Mouse (Mus musculus) spleen, embryonic (tissue): ENCODE results near the gene Bub1b.
"Not testable (repeated sequence)": the region's sequence is repeated elsewhere in the genome, so short reads cannot be mapped to it uniquely, and the experiment has no call there.

Source experiments
- CTCF ChIA-PET: fragments of 350-600 bp; sonication (Branson Sonifier 250); formaldehyde crosslinking; loops from one replicate; lab custom pipeline; 2022; lab: Charles Lee

Bub1b gene

GRCm38 (mm10) chr2:118597673-118598568 lies at the start of gene Bub1b:
Gene Bub1b, plus strand, starts transcription at chr2:118598211.
- CTCF ChIA-PET: interaction anchor here (0.5 kb wide), 1 partner anchor 125 kb away, joined by 3 read pairs; no protein-coding TSS in a partner anchor

GRCm38 (mm10) chr2:118548421-118549221 lies 49.4 kb upstream of the Bub1b start:
- CTCF ChIA-PET: interaction anchor here (0.6 kb wide), 1 partner anchor 1421 kb away, joined by 3 read pairs; no protein-coding TSS in a partner anchor

GRCm38 (mm10) chr2:118549507-118550473 lies 48.2 kb upstream of the Bub1b start, which contains the start of gene Bmf:
Gene Bmf, minus strand, starts transcription at chr2:118549687.
- CTCF ChIA-PET: interaction anchor here (0.7 to 0.9 kb wide), 2 partner anchors 16 to 18 kb away, joined by 3 read pairs; no protein-coding TSS in a partner anchor

- CTCF ChIA-PET: interaction anchor here (0.6 kb wide), 2 partner anchors 8 to 9 kb away, joined by 3 to 4 read pairs; no protein-coding TSS in a partner anchor
Observed at GRCm38 (mm10) chr2:118551606-118552005, 46.4 kb upstream of the Bub1b start.

GRCm38 (mm10) chr2:118554356-118554990 lies 43.5 kb upstream of the Bub1b start:
- CTCF ChIA-PET: not testable (repeated sequence)

GRCm38 (mm10) chr2:118558426-118558825 lies 39.6 kb upstream of the Bub1b start:
- CTCF ChIA-PET: no interaction called here

- CTCF ChIA-PET: interaction anchor here (0.7 kb wide), 1 partner anchor 42 kb away, joined by 3 read pairs; no protein-coding TSS in a partner anchor
Observed at GRCm38 (mm10) chr2:118562015-118562414, 36.0 kb upstream of the Bub1b start.

- CTCF ChIA-PET: interaction anchor here (0.6 kb wide), 1 partner anchor 340 kb away, joined by 7 read pairs; no protein-coding TSS in a partner anchor
Observed at GRCm38 (mm10) chr2:118562431-118562830, 35.6 kb upstream of the Bub1b start.

GRCm38 (mm10) chr2:118567179-118567578 lies 30.8 kb upstream of the Bub1b start:
- CTCF ChIA-PET: interaction anchor here (0.8 kb wide), 1 partner anchor 17 kb away, joined by 3 read pairs; no protein-coding TSS in a partner anchor

GRCm38 (mm10) chr2:118570939-118571338 lies 27.1 kb upstream of the Bub1b start:
- CTCF ChIA-PET: no interaction called here

GRCm38 (mm10) chr2:118572183-118572836 lies 25.7 kb upstream of the Bub1b start:
- CTCF ChIA-PET: interaction anchor here (0.6 kb wide), 1 partner anchor 44 kb away, joined by 4 read pairs; no protein-coding TSS in a partner anchor

GRCm38 (mm10) chr2:118573135-118573534 lies 24.9 kb upstream of the Bub1b start:
- CTCF ChIA-PET: no interaction called here

- CTCF ChIA-PET: no interaction called here
Observed at GRCm38 (mm10) chr2:118586013-118586412, 12.0 kb upstream of the Bub1b start.

GRCm38 (mm10) chr2:118587686-118588085 lies 10.3 kb upstream of the Bub1b start:
- CTCF ChIA-PET: no interaction called here

GRCm38 (mm10) chr2:118591083-118591482 lies 6.9 kb upstream of the Bub1b start:
- CTCF ChIA-PET: interaction anchor here (0.5 kb wide), 1 partner anchor 44 kb away, joined by 3 read pairs; no protein-coding TSS in a partner anchor

- CTCF ChIA-PET: no interaction called here
Observed at GRCm38 (mm10) chr2:118599087-118599486, 1.1 kb downstream of the Bub1b start.

GRCm38 (mm10) chr2:118601599-118602263 lies 3.7 kb downstream of the Bub1b start:
- CTCF ChIA-PET: no interaction called here

- CTCF ChIA-PET: interaction anchor here (0.5 to 1.5 kb wide), 4 partner anchors 51 to 119 kb away, joined by 3 to 5 read pairs (median 4); no protein-coding TSS in a partner anchor
Observed at GRCm38 (mm10) chr2:118604091-118604490, 6.1 kb downstream of the Bub1b start.

GRCm38 (mm10) chr2:118606032-118606431 lies 8.0 kb downstream of the Bub1b start:
- CTCF ChIA-PET: no interaction called here
